Mouse (Mus musculus) ES-E14 (cell line): ENCODE measurements around the gene Baz1a. TPM values are rescaled to one million over a fixed set of nuclear protein-coding genes. Genes with fewer than 3 reads are reported as not detected.
"Not testable (repeated sequence)": the region's sequence is repeated elsewhere in the genome, so short reads cannot be mapped to it uniquely, and the experiment has no call there.

Experiments
- DNase-seq: peaks from one replicate; pipeline ENCODE4 v3.0.0-alpha.2; 2013; ENCODE audit warnings: low read depth, low spot score
- H3K27ac ChIP-seq: 2 replicates; pipeline ENCODE4 v1.5.1; 2012; ENCODE audit warnings: low read depth, mild to moderate bottlenecking, low read length, moderate library complexity, mixed read lengths; ENCODE audit not compliant: poor library complexity, insufficient read depth, severe bottlenecking
- H3K36me3 ChIP-seq: 2 replicates; pipeline ENCODE4 v1.6.1; 2012; ENCODE audit warnings: mild to moderate bottlenecking, low read length, moderate library complexity, mixed read lengths; ENCODE audit not compliant: control insufficient read depth, poor library complexity, insufficient read depth, severe bottlenecking
- H3K4me1 ChIP-seq, 2 experiments: fragments of 150-350 bp in 1 of 2; sonication (generic) in 1 of 2; 2 replicates each; pipeline ENCODE4 v1.6.1; 2012; ENCODE audit warnings: low read length in 2 of 2, mild to moderate bottlenecking in 1 of 2, mixed read lengths in 1 of 2; ENCODE audit not compliant: control insufficient read depth in 2 of 2, insufficient read depth in 2 of 2, poor library complexity in 1 of 2
- H3K4me3 ChIP-seq, 2 experiments: fragments of 150-350 bp in 1 of 2; sonication (generic) in 1 of 2; 2 replicates each; pipeline ENCODE4 v1.5.1; 2012; ENCODE audit warnings: low read length in 2 of 2, low read depth in 1 of 2, mild to moderate bottlenecking in 1 of 2, mixed read lengths in 1 of 2; ENCODE audit not compliant: insufficient read depth in 1 of 2, poor library complexity in 1 of 2, severe bottlenecking in 1 of 2
- H3K9ac ChIP-seq: 2 replicates; pipeline ENCODE4 v1.6.1; 2012; ENCODE audit warnings: low read depth, mild to moderate bottlenecking, low read length, mixed read lengths; ENCODE audit not compliant: poor library complexity, insufficient read depth, severe bottlenecking
- H3K9me3 ChIP-seq: fragments of 150-350 bp; sonication (generic); 2 replicates; pipeline ENCODE4 v1.6.1; 2012; ENCODE audit warnings: low read depth, mild to moderate bottlenecking, low read length; ENCODE audit not compliant: control insufficient read depth, insufficient read depth
- CHD2 ChIP-seq: IDR thresholded peaks from 2 replicates; pipeline ENCODE4 v1.6.1; 2014; ENCODE audit warnings: mild to moderate bottlenecking, low read depth, low read length, inconsistent platforms
- HCFC1 ChIP-seq: IDR thresholded peaks from 2 replicates; pipeline ENCODE4 v1.6.1; 2012; ENCODE audit warnings: low read length, inconsistent platforms, borderline replicate concordance; ENCODE audit not compliant: insufficient read depth
- MAFK ChIP-seq: IDR thresholded peaks from 2 replicates; pipeline ENCODE4 v1.6.1; 2014; ENCODE audit warnings: mild to moderate bottlenecking, low read depth, low read length, inconsistent platforms; ENCODE audit not compliant: insufficient read depth
- ZC3H11A ChIP-seq: IDR thresholded peaks from 2 replicates; pipeline ENCODE4 v1.6.1; 2012; ENCODE audit warnings: low read depth, mild to moderate bottlenecking, inconsistent platforms, low read length, borderline replicate concordance
- ZNF384 ChIP-seq: IDR thresholded peaks from 2 replicates; pipeline ENCODE4 v1.6.1; 2012; ENCODE audit warnings: low read depth, low read length, inconsistent platforms
- in situ Hi-C, 2 experiments: fragments of 600-800 bp; cut with MboI; formaldehyde crosslinking; loops; one replicate each; pipeline ENCODE4 v1.15.1; 2025; ENCODE audit warnings: low sequenced_read_pairs in 2 of 2, inconsistent platforms in 1 of 2; ENCODE audit not compliant: unreplicated experiment in 2 of 2
- total RNA-seq: library from RNA; depleted of rRNA; stranded (reverse); fragments of 300-350 nt; gene quantifications from 2 replicates; pipeline ENCODE4 v1.2.3, GENCODE M21; 2012

Baz1a gene
- total RNA-seq, 1 experiment, result 22.9 TPM

DNA sequence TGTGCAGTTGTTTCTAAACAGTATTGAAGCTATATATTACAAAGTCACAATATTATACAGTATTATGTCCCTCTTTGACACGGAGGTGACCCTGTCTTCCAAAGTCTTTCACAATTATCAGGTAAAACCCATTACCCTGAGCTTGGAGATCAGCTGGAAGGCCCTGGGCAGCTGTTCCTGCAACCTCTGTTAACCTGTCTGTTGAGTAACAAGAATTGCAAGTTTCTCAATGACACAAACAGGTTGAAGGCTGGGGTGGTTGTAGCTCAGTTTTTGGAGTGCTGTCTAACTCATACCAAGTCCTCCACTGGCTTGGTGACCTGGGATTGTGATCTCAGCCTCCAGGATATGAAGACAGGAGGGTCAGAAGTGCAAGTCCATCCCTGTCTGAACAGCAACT is 1.1 kb downstream of the Baz1a start:
- TF ChIP-seq MAFK (no peak), CHD2 (no peak), HCFC1 (no peak), ZC3H11A (no peak), ZNF384 (no peak)
- Histone ChIP-seq H3K9ac (no peak overlapping the region), H3K4me1 (no peaks in the 10 kb centered on the region; a peak in 1 of 4 replicates), H3K36me3 (no peaks in the 10 kb centered on the region), H3K4me3 (no peak overlapping the region), H3K27ac (no peak overlapping the region), H3K9me3 (no peaks in the 10 kb centered on the region)
- no peak for DNase-seq
- in situ Hi-C loops, result no loop called here

DNA sequence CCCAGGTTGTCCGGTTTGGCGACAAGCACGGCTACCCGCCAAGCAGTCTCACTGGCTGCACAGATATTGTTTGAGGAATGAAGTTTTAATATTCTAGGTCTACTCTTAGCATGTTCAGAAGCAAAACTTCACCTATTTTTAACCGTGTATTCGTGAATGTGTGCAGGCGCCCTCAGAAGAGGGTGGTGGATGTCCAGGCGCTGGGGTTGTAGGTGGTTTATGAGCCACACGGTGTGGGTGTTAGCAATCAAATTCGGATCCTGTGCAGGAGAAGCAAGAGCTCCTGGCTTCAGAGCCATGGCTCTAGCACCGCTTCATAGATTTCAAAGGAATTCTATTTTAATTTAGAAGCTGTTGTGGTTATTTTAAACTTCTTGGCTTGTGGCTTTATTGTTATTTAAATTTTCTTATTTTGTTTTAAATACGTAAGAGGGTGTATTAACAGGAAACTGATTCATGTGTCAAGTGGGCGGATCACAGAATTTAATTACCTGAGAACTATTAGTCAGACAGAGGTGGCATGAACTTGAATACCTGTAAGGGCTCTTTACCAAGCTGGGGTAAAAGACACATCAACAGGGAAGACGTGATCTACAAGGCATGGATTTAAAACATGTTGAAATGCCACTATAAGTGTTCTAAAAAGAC is 6.7 kb downstream of the Baz1a start:
- in situ Hi-C loops, result no loop called here
- no peak for TF ChIP-seq ZNF384
- no peak for TF ChIP-seq CHD2
- no peak for TF ChIP-seq ZC3H11A
- no peak for TF ChIP-seq HCFC1
- no peak for TF ChIP-seq MAFK
- H3K9ac ChIP-seq, result no peak overlapping the region
- no peak overlapping the region for H3K4me3 ChIP-seq
- no peak overlapping the region for H3K27ac ChIP-seq
- no peaks in the 10 kb centered on the region; a peak in 1 of 4 replicates for H3K4me1 ChIP-seq
- no peaks in the 10 kb centered on the region for H3K36me3 ChIP-seq
- H3K9me3 ChIP-seq, result no peaks in the 10 kb centered on the region
- no peak for DNase-seq

DNA sequence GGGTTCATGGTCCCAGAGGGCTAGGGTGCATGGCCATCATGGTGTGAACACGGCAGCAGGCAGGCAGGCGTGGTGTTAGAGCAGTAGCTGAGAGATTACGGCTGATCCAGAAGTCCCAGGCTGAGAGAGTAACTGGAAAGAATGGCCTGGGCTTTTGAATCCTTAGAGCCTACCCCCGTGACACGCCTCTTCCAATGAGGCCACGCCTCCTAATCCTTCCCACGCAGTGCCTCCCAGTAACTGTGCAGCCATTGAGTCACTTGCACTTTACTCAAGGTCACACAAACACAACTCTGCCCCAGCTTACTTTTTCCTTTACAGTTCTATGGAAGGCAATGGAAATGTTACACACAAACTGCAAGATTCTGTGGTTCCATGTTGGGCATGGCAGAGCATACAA is 8.1 kb downstream of the Baz1a start:
- H3K36me3 ChIP-seq, result no peaks in the 10 kb centered on the region
- DNase-seq, result no peak
- H3K9ac ChIP-seq, result no peak overlapping the region
- no peaks in the 10 kb centered on the region; a peak in 1 of 4 replicates for H3K4me1 ChIP-seq
- H3K4me3 ChIP-seq, result no peak overlapping the region
- in situ Hi-C loops, result no loop called here
- TF ChIP-seq ZC3H11A (no peak), ZNF384 (no peak), HCFC1 (no peak), MAFK (no peak), CHD2 (no peak)
- no peak overlapping the region for H3K27ac ChIP-seq
- no peaks in the 10 kb centered on the region for H3K9me3 ChIP-seq

DNA sequence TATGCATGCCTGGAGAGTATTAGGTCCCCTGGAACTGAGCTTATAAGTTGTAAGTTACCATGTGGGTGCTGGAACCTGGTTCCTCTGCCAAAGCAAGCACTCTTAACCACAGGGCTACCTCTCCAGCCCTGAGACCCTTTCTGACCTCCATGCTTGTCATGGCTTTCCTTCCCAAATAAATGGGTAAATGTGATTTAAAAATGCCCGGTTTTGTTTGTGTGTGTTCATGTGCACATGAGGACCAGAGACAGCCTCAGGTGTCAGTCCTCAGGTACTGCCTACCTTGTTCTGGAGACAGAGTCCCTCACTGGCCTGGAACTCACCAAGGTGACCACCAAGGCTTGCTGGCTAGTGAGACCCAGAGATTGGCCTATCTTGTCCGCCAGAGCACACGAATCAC is 9.8 kb downstream of the Baz1a start:
- in situ Hi-C loops, result no loop called here
- Histone ChIP-seq H3K9ac (no peak overlapping the region), H3K36me3 (no peaks in the 10 kb centered on the region), H3K27ac (no peak overlapping the region), H3K4me1 (no peaks in the 10 kb centered on the region; a peak in 1 of 4 replicates), H3K4me3 (no peak overlapping the region), H3K9me3 (no peaks in the 10 kb centered on the region)
- DNase-seq, result no peak
- TF ChIP-seq ZNF384 (no peak), MAFK (no peak), HCFC1 (no peak), ZC3H11A (no peak), CHD2 (no peak)

DNA sequence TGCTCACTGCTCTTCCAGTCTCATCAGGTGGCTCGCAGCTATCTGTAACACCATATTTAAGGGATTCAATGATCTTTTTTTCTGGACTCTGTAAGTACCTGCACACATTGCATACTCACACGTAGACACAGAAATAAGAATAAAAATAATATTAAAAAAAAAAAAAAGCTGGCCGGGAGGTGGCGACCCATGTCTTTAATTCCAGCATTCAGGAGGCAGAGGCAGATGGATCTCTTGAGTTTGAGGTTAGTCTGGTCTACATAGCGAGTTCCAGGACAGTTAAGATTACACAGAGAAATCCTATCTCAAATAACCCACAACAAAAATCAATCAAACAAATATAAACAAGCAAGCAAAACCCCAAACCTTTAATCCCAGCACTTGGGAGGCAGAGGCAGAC is 10.3 kb downstream of the Baz1a start:
- H3K9ac ChIP-seq, result no peak overlapping the region
- no peak for DNase-seq
- no peak for TF ChIP-seq CHD2
- no peak for TF ChIP-seq HCFC1
- no peak for TF ChIP-seq MAFK
- no peak for TF ChIP-seq ZC3H11A
- no peak for TF ChIP-seq ZNF384
- H3K36me3 ChIP-seq, result no peaks in the 10 kb centered on the region
- no peak overlapping the region for H3K4me3 ChIP-seq
- H3K4me1 ChIP-seq, result no peaks in the 10 kb centered on the region; a peak in 1 of 4 replicates
- in situ Hi-C loops, result no loop called here
- H3K27ac ChIP-seq, result no peak overlapping the region
- no peaks in the 10 kb centered on the region for H3K9me3 ChIP-seq

DNA sequence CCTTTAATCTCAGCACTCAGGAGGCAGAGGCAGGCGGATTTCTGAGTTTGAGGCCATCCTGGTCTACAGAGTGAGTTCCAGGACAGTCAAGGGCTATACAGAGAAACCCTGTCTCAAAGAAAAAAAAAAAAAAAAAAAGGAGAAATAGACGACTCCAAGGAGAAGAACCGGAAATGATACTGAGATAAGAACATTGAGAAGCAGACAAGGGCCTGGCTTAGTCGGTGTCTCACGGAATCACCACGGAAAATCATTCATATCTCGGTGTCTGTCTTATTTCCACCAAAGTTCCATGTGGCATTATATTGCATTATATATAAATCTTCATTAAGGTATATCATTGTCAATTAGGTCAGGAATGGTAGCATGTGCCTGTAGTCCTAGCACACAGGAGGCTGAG is 11.6 kb downstream of the Baz1a start:
- H3K9ac ChIP-seq, H3K4me3 ChIP-seq, H3K4me1 ChIP-seq, H3K9me3 ChIP-seq, H3K36me3 ChIP-seq, DNase-seq, in situ Hi-C loops, H3K27ac ChIP-seq: not testable (repeated sequence)
